Mouse (Mus musculus) cortical plate, adult 2 months (tissue): ENCODE measurements around the gene Gm49383.

Source experiments
- CTCF ChIP-seq: fragments of 200-500 bp; IDR thresholded peaks from 2 replicates; pipeline ENCODE4 v1.5.1; 2011; ENCODE audit warnings: mild to moderate bottlenecking, control low read depth, low read length; ENCODE audit not compliant: insufficient read depth; ENCODE audit errors: extremely low read depth
- POLR2A ChIP-seq: fragments of 200-500 bp; IDR thresholded peaks from 2 replicates; pipeline ENCODE4 v1.6.1; 2011; ENCODE audit warnings: mild to moderate bottlenecking, low read length, control low read depth; ENCODE audit not compliant: insufficient read depth; ENCODE audit errors: extremely low read depth

DNA sequence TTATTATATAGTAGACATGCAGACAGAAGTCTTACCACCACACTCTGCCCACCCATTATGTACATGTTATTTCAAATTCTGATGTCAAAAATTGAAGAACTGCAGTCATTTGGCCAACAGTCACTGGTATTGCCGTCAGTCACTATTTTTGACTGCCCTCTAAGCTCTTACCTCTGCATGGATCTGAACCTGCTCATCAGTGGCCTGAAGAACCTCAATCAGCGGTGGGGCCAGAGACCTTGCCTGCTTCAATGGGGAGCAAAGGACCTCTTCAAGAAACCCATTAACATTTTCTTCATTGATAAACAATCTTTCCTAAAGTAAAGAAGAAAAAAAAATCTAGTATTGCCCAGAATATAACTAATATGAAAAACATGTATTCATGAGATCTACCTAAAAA is 4.3 kb downstream of the Gm49383 start:
- TF ChIP-seq CTCF (no peak), POLR2A (no peak)
